Mouse (Mus musculus) cerebellum, adult (tissue): Measurements from ENCODE around the gene Hdgf.

ENCODE experiments used
- ATAC-seq: cut with Nextera tagmentation; 2 replicates; pipeline ENCODE4 v1.9.2; 2017; ENCODE audit warnings: mild to moderate bottlenecking, moderate library complexity, mixed read lengths; ENCODE audit not compliant: insufficient number of reproducible peaks, low FRiP score, low TSS enrichment

Gene Hdgf

DNA sequence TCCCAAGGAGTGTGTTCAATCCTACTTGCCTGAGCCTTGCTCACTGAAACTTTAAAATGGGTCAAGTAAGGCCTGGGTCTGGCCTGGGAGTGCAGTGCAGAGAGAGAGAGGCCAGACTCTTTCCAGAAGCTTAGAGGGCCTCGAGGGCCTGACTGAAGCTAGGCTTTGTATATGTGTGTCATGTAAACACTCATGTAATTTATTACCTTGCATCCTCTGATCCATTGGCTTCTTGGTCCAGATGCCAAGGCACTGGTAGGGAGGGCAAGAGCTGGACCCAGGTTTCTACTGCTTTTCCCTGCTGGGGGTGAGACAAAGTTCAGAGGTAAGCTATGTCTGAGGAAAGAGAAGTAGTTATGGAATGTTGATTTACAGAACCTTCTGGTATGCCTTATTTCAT lies 1.8 kb downstream of the Hdgf start:
- no peak for ATAC-seq

DNA sequence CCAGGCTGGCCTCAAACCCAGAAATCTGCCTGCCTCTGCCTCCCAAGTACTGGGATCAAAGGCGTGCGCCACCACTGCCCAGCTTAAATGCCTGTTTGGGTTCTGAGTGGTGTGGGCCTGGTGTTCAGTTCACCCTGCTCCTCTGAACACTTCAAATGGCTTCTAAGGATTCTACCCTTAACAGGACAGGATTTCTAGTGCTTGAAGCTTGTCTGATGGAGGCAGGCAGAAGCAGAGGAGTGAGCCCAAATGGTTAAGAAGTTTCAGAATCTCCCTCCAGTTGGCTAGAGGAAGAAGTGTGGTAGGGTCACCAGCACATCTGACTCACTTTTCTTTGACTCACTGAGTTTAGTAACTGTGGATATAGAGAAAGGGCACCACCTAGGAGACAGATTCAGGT lies 3.3 kb downstream of the Hdgf start:
- ATAC-seq, result no peak

DNA sequence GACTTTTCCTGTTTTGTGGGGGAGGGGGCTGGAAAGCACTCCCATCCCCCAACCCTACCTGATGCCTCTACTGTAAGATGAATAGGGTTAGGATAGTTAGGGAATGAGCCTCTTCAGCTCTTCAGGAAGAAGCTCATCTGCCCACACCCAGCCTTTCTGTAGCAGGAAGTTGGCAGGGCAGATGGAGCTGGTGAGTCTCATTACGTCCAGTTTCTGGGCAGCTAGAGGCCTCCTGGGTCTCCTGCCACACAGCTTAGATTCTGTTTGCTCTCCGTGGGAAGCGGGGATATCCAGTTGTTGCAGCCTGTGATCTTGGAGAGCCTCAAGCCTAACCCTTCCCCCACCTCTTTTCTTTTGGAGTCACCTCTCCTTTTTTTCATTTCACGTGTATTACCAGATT lies 3.8 kb downstream of the Hdgf start:
- ATAC-seq, result no peak

DNA sequence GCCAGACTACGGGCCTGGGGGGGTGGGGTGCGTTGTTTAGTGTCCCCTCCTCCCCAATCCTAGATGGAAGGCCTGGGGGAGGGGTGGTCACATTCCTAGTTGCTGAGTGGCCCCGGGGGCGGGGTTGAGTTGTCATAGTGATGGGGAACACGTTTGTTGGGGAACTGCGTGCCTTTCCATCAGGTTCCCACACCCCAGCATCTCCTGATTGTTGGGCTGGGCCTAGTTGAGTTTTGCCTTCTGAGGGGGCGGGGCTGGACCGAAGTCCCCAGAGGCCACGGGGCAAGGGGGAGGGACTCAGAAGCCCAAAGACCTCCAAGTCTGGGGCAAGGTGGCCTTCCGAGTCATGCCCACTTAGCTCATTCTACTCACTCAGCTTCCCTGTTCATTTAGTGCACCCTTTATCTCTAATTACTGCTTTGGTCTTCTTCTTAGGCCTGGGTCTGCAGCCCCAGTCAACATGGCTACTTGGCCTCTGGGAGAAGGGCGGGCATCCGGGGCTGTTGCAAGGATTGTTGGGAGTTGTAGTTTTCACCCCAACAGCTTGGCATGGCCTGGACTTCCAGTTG lies 4.5 kb downstream of the Hdgf start:
- ATAC-seq, result no peak

DNA sequence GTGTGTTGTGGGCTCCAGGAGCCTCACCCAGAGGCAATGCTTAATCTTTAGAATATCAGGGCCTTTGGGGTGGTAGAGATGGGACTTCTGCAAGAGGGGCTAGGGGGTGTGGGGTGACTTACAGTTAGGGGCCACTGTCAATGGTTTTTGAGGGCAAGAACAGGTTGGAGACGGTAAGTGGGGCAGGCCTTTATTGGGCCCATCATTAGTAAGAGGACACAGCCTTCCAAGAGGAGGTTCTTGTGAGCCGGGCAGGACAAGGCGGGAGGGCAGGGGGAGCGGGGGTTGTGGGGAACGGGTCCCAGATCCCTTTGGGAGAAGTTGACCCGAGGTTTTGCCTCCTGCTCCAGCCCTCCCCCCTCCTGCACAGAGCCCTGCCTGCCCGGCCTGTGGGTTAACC lies 7.4 kb downstream of the Hdgf start:
- no peak for ATAC-seq

DNA sequence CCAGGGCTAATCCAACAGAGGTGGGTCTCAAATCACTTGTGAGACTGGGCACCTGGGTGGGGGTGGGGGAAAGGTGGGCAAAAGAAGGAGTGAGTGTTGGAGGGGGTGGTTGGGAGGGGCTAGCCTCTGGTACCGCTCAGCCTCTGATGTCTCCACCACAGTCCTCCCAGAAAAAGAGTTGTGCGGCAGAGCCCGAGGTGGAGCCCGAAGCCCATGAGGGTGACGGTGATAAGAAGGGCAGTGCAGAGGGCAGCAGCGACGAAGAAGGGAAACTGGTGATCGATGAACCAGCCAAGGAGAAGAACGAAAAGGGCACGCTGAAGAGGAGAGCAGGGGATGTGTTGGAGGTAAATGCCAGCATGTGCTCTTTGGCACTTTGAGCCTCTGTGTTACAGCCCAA lies 7.8 kb downstream of the Hdgf start:
- no peak for ATAC-seq

DNA sequence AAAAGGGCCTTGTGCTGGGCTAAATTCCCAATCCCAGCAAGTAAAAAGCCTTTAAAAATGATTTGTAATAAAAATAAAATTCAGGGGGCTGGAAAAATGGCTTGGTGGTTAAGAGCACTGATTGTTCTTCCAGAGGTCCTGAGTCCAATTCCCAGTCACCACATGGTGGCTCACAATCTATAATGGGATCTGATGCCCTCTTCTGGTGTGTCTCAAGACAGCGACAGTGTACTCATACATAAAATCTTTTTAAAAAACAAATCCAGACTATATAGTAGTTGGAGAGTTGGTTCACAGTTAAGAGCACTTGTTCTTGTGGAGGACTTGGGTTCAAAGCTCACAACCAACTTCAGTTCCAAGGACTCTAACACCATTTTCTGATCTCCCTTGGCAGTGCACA lies 10.9 kb downstream of the Hdgf start:
- ATAC-seq, result no peak

DNA sequence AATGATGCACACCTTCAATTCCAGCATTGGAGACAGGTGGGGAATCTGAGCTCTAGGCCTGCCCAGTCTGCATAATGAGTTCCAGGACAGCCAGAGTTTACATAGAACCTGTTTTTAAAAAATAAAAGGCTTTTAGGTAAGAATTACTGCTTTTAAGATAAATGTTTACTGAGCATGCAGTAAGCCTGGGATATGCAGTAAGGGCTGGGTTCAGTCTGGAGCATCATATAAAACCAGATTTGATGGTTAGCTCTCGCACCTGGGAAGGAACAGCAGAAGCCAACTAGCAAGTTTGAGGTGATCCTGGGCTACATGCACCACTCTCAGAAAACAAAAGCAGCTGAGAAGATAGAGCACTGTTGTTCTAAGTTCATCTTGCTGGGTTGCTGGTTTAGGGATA lies 12.4 kb downstream of the Hdgf start:
- ATAC-seq, result no peak

DNA sequence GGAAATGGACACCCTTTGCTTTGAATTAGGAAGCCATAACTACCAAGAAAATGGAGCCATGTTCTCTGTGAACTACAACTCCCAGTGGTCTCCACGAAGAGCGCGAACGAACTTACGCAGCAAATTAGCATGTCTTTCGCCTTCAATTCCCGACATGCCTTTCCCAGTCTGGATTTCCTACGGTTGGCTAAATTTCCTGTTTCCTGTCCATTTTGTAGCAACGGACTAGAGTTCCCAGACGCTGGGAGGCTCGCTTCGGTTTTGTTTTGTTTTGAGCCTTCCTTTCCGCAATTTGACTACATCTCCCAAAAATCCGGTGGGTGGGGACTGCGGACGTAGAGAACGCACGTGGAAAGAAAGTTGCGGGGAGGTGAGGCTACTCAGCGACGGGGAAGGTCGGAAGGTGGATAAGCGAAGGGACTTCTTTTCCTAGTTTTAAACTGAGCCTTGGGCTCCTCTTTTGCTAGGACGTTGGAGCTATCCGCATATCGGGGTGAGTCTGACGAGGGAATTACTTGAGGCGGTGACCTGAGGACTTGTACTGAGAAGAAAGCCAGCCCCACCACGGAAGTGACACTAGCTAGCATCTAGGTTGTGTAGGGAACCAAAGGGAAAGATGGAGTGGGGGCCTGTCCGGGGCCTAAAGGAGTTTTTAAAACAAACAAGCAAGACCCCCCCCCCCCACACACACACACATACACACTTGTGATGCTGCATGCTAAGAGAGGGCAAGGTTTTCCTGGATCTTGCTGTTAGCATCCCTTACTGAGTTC lies 13.4 kb downstream of the Hdgf start, which contains the start of gene Mrpl24:
TSS of gene Mrpl24 (plus strand) at position 171 of the 773 bp plus-strand sequence.
- peak; percentile 88 for ATAC-seq

DNA sequence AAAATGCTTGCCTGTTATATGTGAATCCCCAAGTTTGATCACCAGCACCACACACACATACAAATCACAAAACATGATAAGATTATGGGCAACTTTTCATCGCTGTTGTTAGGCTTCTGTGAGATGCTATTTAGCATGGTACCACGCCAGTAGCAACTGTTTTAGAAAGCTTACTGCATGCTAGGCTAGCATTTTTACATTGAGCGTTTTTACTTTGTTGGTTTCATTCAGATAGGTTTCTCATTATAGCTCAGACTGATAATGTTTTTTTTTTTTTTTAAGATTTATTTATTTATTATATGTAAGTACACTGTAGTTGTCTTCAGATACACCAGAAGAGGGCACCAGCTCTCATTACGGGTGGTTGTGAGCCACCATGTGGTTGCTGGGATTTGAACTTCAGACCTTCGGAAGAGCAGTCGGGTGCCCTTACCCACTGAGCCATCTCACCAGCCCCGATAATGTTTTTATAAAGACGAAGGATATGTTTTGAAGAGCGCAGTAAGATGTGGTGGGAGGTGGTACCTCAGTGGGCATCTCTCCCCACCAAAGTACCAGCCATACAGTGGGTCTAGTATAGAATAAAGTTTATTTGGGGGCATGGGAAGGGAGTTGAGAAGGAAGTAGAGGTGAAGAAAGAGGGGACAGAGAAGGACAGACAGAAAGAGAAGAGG lies 14.3 kb downstream of the Hdgf start:
- no peak for ATAC-seq

DNA sequence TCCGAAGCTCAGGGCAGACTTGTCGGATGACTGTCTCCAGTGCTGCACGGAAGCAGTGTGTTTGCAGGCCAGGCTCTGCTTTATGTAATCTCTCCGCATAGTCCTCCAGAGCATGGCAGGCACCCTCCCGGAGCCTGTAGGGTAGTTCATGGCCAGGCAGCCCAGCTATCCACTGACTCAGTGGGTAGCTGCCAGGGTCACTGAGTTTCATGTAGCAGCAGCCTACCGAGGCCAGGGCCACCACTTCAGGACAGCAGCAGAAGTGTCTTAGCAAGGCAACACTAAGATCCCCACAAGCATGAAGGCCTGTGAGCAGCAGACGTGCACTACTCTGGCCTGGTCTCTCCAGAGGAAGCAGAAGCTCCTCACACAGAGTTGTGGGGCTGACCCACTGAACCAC lies 18.9 kb downstream of the Hdgf start:
- ATAC-seq, result no peak

DNA sequence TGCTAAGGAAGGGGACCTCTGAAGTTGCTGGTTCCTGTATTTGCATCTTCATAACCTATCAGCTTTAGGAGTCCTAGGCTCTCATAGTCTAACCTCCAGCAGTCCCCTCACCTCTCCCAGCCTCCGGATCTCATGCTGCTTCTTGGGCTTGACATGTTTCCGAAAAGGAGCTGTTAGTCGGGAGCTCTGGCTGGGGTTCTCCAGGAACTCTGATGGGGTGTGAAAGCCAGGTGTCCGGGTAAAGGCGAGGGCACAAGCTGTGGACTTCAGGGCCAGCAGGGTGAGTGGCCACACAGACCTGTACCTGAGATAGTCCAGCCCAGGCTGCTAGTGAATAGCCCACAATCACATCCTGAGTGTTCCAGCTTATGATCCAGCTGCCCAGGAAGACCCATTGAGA lies 21.3 kb downstream of the Hdgf start:
- no peak for ATAC-seq

DNA sequence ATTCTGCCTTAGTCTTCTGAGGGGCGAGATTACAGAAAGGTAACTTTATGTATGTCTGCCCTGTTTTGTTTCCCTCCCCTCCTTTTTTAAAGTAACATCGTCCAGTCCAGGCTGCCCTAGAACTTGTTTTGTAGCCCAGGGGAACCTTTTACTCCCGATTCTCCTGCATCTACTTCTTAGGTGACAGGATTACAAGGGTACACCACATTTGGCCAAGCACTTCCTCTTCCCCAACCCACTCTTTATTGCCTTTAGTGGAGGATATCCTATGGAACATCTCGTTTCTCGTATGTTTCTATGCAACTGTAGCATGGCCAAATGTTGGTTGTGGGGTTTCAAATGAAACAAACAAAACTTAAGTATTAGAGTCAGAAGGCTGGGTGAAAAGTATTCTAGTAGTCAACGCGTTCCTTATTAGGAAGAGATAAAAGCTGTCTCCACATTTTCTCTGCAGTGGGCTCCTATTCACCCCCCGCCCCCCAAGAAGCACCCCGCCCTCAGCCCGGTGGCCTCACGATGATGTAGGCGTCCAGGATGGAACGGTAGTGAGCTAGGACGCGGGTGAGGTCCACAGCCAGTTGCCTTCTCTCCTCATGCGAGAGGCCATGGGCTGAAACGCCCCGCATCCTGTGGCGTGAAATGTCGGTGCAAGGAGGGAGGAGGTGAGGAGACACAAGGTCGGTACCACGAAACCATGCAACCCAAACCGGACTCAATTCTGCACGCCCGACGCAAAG lies 23.4 kb downstream of the Hdgf start:
- ATAC-seq, result no peak; the same call in 1 of the 2 replicates

DNA sequence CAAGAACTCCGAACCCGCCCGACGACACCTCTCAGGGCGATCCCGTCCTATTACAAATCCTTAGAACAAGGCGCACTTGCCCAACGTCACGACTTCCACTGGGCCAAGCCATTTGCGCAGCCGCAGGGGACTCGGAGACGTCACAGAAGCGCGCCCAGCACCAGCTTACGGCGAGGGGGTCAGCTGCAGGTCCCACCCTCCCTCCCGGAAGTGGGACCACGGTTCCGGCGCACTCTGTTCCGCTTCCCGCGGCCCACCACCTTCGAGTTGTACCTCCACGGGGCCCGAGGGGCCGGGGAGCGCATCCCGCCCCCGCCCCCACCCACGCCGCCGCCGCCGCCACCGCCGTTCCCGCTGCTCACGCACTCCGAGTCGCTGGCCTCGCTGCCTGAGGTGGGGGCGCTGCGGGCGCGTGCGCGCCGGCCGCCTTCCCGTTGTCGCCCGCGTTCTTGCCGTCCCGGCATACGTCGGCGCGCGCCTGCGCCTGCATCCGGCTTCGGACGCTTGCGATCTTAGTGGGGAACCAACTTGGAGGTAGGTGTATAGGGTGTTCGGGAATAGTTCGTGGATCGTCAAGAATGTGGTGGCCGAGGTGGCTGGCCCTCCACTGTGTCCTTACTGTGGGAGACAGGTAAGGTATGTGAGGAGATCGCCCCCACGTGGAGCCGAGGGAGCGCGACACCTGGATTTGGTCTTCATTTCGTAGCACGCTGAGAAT lies 24.1 kb downstream of the Hdgf start, which contains the start of the genes Isg20l2 and Rrnad1:
TSS of gene Isg20l2 (plus strand) at position 237 of the 718 bp plus-strand sequence.
TSS of gene Rrnad1 (minus strand) at position 640 of the 718 bp plus-strand sequence.
- peak; percentile 92 for ATAC-seq

DNA sequence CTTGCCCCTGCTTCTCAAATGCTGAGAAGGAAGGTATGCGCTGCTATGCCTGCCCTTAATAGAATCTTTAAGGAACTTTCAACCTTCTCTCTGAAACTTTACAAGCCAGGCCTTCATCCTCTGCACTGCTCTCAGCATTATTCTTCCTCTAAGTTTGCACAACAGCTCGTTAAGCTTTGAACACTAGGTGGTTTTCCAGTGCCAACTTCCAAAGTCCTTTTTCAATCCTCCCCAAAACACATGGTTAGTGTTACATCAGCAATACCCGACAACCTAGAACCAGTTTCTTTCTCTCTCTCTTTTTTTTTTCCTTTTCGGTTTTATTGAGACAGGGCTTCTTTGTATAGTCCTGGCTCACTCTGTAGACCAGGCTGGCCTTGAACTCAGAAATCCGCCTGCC lies 27.9 kb downstream of the Hdgf start:
- ATAC-seq, result no peak

DNA sequence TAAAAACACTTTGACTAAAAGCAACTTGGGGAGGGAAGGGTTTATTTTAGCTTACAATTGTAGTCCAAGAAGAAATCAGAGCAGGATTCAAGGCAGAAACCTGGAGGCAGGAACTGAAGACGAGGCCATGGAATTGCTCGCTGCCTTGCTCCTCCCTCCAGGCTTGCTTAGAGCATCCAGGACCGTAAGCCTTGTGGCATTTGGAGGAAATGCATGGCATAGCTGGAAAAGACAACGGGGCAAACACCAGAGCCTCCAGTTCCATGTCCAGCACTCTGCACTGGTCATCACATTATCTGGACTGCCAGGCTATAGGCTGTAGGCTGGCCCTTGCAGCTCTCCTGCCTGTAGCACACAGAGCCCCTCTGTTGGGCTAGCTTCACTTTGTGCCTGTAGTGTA lies 28.4 kb downstream of the Hdgf start:
- ATAC-seq, result no peak

DNA sequence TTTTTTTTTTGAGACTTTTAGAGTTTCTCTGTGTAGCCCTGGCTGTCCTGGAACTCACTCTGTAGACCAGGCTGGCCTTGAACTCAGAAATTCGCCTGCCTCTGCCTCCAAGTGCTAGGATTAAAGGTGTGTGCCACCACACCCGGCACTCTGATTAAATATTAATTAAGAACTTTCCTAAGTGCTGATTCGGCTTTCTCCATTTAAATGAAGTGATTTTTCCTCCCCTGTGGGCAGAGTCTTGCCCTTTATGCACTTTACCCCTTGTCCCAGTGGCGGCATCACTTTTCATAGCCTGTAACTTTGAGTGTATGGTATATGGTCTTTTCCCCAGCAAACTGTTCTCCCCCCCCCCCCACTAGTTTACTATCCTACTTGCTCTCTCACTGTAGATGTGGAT lies 29.1 kb downstream of the Hdgf start:
- ATAC-seq, result no peak

DNA sequence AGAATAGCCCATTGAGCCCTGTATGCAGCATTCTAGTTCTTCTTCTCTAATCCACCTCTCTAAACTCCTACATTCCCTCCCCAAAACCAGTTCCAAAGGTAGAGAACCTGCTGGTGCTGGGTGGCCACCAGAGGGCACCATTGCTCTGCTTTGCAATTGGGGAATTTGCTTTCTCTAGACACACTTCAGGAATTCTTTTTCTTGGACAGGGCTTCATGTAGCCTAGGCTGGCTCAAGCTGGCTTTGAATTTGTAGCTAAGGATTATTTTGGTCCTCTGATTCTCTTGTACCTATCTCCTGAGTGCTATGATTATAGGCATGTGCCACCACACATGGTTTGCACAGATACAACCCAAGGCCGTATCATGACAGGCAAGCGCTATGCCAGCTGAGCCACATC lies 29.7 kb downstream of the Hdgf start:
- no peak for ATAC-seq

DNA sequence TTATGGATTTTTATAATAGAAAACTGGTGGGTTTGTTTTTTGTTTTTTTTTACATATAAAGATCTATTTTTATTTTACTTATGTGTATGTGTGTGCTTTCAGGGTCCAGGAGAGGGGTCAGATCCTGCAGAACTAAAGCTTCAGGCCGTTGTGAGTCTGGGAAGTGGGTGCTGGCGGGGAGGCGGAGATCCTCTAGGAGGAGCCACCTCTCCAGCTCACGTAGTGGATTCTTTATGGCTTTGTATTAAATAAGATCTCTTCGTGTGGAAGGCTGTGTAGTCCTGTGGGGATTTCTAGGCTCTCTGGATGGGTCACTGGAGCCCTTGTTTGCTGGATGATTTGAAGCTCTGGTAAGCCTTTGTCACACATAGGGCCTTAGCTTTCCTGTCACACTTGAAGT lies 34.5 kb downstream of the Hdgf start:
- no peak for ATAC-seq

DNA sequence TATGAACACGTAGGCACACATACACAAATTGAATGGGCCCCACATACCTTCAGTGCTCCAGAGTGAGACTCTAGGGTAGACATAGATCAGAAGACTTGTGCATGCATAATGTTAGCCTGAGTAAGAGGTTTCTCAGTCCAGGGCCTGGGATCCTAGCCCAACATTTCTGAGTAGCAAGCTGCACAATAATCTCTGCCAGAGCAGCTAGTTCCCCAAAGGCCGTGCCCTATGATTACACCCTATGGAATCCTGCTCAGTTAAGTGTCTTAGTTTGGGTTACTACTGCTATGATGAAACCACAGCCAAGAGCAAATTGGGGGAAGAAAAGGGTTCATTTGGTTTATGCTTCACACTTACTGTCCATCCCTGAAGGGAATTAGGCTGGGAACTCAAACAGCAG lies 36.4 kb downstream of the Hdgf start:
- ATAC-seq, result no peak
